Mouse (Mus musculus) brain, embryonic 14.5 days (tissue): ENCODE measurements at regions not wholly inside any gene's neighbourhood (a gene's known extent, or its start where the extent isn't known, plus 50 kb on each side); places are given as distances from the start of the nearest gene placed in this dataset.

Experiments
- CTCF ChIP-seq: fragments of 200-500 bp; IDR thresholded peaks from 2 replicates; pipeline ENCODE4 v1.5.1; 2012; ENCODE audit warnings: inconsistent platforms, mild to moderate bottlenecking, moderate library complexity, borderline replicate concordance; ENCODE audit not compliant: insufficient read depth, insufficient read length; ENCODE audit errors: extremely low read depth
- POLR2A ChIP-seq: fragments of 200-500 bp; IDR thresholded peaks from 2 replicates; pipeline ENCODE4 v1.6.1; 2012; ENCODE audit warnings: mild to moderate bottlenecking, inconsistent platforms, borderline replicate concordance; ENCODE audit not compliant: poor library complexity, insufficient read depth, insufficient read length, severe bottlenecking; ENCODE audit errors: extremely low read depth

DNA sequence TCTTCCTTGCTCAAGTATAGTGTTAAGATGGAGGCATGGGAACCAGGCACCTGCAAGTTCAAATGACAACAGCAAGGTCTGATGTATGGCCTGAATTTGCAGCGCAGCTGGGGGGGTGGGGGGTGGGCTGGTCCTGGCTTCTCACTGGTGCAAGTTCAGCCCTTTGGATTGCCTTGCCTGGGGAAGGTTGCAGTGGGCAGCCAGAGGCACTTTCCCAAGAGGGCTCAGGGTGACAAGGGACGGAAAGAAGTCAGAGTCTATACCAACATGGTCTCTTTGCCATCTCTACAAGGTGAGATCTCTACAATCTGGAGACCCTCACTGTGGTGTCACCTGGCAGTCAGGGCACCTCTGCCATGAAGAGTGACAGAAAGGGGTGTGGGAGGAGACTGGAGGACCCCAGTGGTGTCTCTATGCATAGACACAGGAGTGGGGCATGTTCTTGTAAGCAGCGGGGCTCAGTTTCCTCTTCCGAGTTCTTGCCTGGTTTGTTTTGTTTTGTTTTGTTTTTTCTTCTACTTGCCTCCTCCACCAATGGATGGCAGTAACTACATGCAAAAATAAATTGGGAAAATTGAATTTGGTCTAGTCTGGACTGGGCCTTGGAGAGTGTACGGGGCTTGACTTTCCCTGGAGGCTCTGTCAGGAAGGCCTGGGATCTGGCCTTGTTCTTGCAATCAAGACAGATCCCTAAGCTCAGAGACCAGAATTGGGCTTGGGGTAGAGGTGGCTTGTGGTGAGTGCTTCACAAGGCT is 284.4 kb upstream of the Cnr1 start:
- TF ChIP-seq POLR2A (no peak), CTCF (no peak)
